Mouse (Mus musculus) thymus, adult 2 months (tissue): Measurements from ENCODE around the gene Ptch1.

Experiments used
- CTCF ChIP-seq: fragments of 200-500 bp; IDR thresholded peaks from 2 replicates; pipeline ENCODE4 v1.5.1; 2012; ENCODE audit warnings: mild to moderate bottlenecking, control low read depth, low read length, moderate library complexity, borderline replicate concordance; ENCODE audit not compliant: control insufficient read depth, poor library complexity, insufficient read depth; ENCODE audit errors: extremely low read depth
- POLR2A ChIP-seq: fragments of 200-500 bp; IDR thresholded peaks from 2 replicates; pipeline ENCODE4 v1.6.1; 2012; ENCODE audit warnings: mild to moderate bottlenecking, low read length, control low read depth, moderate library complexity; ENCODE audit not compliant: control insufficient read depth, poor library complexity, insufficient read depth; ENCODE audit errors: extremely low read depth

GRCm38 (mm10) chr13:63514931-63515360, 58.5 kb downstream of the Ptch1 start:
- no peak for TF ChIP-seq POLR2A
- TF ChIP-seq CTCF = no peak
